Mouse (Mus musculus) CD8-positive naive resting alpha-beta T cell, adult 2 months (primary cell): ENCODE measurements at regions not wholly inside any gene's neighbourhood (a gene's known extent, or its start where the extent isn't known, plus 50 kb on each side); places are given as distances from the start of the nearest gene placed in this dataset.

Experiments used
- DNase-seq, 2 experiments: peaks; one replicate each; pipeline ENCODE4 v3.0.0; 2022; ENCODE audit warnings: low read depth in 2 of 2, low spot score in 2 of 2

DNA sequence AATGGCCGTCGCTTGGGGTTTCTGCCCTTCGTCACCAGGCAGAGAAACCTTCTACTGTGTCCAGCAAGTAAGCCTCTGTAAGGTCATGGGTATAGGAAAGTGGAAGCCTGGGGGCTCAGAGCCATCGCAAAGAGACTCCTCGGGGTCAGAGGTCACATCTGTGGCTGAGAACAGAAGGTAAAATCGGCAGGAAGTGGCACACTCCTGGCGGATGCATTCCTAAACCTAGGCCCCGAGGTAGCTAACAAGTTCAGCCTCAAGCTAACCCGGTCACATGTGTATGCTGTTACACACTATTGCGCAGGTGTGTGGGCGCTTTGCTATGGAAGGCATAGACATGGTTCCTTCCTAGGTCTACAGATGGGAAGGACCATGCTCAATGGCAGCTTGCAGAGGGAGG, 134.0 kb downstream of the Fam43a start:
- no peak for DNase-seq

DNA sequence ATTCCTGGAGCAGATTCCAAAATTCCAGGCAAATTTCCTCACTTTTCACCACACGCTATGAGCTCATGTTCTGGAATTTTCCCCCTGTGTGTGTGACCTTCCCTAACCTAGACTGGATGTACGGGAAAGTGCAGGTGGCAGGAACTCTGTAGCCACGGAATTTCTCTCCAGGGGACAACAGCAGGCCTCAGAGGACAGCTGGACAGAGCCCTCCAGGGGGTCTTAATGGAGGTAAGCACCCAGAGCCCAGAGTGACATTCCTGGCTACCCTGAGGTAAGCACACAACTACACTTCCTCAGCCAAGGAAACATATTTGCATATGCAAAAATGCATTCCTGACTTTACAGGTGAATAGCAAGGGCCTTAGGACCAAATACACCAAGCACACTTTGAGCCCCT, 135.8 kb downstream of the Fam43a start:
- DNase-seq, result no peak

DNA sequence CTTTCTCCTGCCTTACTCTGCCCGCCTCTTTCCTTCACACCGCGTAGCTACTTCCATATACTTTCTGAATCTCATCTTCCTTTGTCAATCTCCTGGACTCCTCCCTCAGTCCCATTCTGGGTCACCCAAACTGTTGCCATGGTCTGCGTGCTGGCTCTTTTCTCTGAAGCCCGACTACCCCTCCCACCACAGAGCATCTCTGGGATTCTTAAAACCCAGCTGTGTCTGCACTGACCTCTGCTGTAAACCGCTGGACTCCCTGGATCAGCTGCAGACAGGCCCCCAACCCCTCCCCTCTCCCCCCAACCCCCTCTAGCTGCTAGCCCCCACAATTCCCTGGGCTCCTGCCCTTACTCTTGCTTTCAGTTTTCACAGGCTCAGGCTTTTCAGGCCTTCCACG, 136.4 kb downstream of the Fam43a start:
- no peak for DNase-seq

DNA sequence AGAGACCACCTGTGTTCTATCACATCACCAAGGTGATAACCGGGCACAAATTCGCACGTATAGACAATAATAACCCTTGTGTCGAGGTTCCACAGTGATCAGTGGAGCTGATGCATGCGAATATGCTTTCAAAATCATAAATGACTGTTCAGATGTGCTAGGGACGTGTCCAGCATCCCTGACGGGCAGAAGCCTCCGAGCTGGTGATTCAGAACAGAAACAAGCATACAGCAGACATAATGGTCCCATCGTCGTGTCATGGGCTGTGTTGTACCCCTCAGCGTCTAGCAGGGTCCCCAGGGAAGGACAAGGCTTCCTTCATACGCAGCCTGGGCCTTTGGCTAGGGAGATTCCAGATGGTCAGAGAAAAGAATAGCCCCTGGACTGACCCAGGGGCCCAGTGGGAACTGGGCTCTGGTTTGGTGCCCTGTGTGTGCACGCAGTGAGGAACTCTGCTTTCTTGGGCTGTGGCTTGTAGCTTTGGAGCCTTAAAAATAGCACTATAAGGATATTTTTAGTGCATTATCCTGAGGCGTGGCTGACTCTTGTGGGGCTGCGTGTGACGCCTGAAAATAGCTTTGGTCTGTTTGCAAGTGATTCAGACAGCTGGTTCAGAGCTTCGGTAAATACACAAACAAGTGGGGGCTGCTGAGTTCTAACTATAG, 137.3 kb downstream of the Fam43a start:
- no peak for DNase-seq

DNA sequence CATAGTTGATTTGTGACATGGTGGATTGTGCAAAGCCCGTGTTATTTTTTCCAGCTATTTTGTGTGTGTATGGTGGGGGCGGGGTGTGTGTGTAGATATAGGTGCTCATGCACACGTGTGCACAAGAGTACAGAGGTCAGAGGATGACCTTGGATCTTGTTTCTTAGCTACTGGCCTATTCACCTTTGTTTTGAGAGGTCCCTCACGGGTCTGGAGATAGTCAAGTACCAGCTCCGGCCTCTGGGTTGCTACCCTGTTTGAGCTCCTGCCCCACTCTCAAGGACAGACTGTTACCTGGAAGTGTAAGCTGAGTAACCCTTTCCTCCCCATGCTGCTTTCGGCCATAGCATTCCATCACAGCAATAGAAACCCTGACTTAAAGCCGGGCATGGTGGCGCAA, 138.0 kb downstream of the Fam43a start:
- no peak for DNase-seq

DNA sequence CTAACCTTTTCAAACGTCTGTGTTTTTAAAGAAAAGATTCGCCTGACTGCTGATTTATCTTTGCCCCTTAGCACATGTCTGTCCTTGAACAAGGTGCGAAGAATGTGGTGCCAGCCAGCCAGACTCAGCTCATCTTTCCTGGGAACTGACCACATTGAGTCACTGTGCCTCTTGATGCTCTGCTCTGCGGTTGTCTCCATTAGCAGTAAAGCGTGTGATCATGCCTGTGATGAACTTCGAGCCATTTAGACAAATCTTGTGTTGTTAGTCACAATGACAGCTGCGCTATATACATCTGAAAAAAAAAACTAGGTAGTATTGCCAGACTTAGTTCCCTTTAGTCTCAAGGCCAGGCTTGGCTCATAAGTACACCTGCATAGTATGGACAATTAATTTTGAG, 140.1 kb downstream of the Fam43a start:
- DNase-seq, result no peak

DNA sequence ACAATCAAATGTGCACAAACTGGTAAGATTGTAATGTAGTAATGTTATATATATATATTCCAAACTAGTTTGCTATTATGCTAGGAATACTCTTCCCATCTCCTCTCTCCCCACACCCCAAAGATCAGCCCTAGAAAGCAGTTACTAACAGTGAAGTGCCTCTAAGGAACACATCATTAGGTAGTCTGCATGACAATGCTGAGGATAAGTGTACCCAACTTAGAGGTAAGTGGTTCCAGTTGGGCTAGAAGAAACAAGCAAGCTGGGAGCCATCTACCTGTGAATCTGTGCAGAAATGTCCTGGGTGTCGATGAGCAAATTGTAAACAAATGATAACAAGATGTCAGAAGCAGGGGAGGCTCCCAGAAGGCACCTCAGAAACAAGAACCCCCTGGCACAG, 141.7 kb downstream of the Fam43a start:
- no peak for DNase-seq

DNA sequence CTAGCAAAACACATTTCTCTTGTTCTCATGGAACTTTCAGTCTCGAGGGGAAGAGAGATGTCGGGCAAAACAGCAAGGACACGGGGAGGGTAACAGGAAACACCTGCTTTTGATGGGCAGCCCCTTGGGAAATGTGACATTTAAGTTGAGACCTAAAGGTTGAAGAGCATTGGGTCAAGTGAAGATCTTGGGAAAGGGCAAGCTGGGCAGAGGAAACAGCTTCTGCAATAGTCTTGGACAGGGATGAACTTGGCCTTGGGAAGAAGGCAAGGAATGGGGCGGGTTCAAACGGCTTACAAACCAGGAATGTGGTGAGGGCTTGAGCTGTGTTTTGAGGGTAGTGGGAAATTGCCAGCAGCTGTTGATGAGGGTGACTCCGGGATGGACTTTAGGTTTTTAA, 143.0 kb downstream of the Fam43a start:
- no peak for DNase-seq

DNA sequence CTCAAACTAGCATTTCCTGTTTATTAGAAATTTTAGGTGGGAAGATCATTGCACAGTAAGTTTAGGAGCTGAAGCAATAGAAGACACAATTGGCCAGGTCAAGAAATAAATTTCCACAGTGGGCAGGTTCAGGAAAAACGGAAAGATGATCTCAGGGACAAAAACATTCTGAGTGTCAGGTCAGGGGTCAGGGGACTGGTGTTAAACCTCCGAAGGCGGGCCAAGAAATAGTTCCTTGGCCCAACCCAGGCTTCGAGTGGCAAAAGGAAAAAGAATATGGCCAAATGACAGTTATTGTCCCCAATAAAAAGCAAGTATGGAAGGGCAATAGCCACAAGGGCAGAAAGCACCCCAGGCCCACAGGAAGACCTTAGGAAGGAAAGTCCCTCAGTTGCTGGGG, 144.0 kb downstream of the Fam43a start:
- DNase-seq, result no peak

DNA sequence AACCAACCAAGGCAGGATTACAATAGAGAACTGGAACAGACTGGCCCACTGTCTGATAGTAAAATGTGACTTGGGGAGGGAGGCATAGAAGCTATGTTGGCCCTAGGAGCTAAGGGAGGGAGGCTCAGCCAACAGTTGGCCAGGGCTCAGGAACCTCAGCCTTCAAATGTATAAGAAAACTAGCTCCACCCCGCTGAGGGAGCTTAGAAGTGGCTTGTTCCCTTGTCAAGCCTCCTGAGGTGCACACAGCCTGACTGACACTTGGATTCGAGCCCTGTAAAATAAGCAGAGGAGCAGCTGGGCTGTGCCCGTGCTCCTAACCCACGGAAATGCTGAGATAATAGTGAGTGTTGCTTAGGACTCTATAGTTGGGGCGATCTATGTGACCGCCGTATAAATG, 144.7 kb downstream of the Fam43a start:
- no peak for DNase-seq

DNA sequence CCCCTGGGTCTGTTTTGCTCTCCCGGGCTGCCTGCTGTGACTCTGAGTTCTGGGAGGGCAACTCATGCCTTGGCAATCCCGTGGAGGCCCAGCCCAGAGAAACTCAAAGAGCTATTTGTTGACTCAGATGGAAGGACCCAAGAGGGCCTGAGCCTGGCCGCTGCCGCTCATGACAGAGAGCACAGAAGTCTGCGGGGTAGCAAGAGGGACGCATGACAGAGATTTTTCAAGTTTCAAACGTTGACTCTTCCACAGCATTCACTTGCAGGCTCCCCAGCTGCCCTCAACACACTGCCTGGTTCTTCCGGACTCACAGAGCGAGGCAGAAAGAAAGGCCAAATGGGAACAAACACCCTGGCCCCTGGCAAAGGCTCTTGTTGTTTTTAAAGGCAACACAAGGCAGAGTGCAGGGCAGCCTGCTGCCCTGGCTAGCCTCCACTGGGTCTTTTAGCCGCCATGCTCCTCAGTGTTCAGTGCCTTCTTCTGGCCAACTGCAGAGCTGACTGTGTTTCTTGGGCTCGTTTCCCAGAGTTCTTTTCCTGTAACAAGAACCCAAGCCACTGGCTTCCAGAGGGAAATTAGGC, 146.2 kb downstream of the Fam43a start:
- no peak for DNase-seq

DNA sequence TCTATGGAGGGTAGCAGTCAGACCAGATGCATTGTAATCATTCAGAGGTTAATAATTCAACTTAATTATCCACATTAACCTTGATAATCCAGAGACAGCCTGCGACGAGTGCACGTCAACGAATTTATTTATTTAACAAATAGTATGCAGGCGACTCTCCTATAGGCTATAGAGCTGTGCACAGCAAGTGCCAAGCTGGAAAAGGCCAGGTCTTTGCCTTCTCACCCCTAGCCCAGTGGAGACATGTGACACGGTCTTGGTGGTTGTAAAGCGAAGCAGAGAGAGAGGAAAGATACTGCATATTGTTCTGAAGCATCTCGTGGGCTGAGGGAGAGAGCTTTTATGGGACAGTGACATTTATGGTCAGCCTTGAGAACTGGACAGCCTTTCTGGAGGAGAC, 146.7 kb downstream of the Fam43a start:
- no peak for DNase-seq

DNA sequence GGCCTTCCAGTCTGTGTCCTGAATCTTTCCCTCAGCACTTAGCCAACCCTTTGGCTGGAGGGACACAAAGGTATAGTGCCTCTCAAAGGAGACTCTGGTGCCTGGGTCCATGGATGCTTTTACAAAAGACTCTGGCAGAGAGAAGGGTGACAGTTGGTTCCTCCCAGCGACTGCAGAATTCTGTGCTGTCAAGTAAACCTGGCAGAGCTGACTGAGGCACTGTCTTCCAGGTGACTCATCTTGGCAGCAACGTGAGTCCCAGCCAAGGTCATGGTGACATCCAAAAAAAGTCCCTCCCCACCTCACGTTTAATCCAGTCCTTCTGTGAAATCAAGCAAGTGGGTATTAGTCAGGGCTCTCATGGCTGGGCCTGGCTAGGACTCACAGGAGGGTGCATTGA, 150.3 kb downstream of the Fam43a start:
- DNase-seq, result no peak

DNA sequence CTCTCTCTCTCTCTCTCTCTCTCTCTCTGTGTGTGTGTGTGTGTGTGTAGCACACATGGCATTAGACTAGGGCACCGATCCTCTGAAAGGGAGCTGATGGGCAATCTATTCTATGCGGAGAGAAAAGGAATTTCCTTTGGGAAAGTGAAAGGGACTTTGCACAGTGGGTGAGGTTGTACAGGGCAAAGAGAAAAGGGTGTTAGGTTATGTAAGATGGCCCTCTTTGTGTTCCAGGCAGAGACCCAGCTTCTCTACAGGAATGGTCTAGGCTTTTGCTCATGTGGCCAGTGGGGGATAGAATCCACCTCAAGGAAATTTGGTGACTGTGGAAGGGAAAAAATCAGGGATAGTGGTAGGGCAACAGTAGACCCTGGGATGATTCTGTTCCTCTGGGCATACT, 156.2 kb downstream of the Fam43a start:
- no peak for DNase-seq

DNA sequence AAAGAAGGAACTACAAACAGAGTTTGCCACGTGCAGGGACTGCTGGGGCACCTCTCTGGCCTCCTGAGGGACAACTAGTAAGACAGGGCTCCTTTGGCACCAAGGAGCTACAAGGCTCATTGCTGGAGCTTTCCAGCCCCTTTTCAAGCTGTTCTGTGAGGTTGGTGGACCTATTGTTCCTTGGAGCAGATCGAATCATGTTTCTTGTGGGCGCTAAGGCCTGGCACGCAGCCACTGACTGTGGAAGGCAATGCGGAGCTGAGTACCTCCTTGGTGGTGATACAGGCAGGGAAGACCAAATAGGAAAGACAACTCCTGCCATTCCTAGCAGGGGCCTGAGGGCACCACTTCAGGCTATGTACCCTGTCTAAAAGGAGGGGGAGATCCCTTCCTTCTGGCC, 157.2 kb downstream of the Fam43a start:
- no peak for DNase-seq

DNA sequence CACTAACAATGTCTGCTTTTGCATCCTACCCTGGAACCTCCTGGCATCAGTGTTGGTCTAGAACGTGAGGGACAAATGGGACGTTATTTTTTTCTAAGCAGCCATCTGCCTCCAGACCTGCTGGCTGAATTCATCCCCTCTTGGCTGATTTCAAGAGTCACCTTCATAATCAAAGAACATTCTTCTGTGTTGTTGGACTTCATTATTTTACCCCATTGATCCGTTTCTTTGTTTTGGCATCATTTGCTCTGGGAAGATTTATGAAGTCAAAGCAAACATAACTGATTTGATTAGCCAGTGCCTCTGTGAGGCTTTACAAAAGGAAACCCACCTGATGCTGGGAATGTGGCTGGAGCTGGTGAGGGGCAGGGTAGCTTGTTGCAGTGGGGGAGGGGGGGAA, 158.0 kb downstream of the Fam43a start:
- no peak for DNase-seq

DNA sequence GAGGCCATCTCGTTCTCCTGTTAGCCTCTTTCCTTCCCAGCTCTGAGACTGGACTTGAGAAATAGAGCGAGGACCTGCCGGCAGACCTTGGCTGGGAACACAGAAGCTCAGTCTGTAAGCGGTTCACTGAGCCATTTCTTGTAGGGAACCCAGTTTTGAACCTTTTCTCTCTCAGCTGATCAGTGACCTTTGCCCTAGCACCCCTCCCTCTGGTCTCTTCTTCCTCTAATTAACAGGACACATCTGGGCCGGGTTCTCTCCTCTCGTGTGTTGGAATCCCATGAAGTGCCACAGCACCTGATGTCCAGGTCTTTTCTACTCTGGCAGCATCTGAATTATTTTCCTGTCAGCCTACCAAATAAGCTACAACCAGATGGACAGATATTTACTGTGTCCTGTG, 158.5 kb downstream of the Fam43a start:
- DNase-seq, result no peak

DNA sequence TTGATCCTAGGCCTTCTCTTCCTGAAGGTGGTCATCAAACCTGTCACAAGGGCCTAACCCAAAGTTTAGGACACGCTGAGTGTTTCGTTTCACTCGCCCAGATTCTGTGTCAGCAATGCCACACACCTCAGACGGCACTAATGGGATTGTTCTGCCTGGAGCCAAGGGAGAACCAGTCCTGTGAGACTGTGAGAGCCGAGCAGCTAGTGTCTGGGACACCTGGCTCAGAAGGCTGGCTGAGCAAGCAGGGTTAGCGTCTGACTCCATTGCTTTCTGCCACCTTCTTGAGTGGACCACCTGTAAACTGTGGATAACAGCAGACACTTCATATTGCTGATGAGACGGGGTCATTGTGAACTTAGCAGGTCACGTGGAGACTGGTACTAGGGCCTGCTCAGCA, 160.0 kb downstream of the Fam43a start:
- DNase-seq, result no peak

DNA sequence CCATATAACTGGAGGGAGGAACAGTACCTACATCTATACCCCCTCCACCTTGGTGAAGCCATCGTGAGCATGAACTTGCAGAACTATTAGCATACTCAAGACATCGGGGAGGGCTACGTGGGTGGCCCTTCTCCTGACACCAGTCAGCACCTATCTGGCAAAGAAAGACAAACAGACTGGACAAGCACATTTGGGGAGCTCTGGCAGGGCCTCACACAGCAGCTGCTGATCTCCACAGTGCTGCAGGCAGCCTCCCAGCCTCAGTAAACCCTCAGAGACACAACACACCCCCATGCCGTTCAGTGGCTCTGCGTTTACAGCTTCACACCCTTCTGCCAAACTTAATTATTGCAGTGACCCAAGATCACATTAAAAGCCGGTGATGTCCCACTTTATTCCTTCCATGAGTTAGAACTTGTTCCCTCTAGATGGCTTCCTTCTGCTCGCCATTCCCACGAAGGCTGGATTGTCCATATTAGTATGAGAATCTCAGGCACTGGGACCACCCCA, 161.7 kb downstream of the Fam43a start:
- no peak for DNase-seq

DNA sequence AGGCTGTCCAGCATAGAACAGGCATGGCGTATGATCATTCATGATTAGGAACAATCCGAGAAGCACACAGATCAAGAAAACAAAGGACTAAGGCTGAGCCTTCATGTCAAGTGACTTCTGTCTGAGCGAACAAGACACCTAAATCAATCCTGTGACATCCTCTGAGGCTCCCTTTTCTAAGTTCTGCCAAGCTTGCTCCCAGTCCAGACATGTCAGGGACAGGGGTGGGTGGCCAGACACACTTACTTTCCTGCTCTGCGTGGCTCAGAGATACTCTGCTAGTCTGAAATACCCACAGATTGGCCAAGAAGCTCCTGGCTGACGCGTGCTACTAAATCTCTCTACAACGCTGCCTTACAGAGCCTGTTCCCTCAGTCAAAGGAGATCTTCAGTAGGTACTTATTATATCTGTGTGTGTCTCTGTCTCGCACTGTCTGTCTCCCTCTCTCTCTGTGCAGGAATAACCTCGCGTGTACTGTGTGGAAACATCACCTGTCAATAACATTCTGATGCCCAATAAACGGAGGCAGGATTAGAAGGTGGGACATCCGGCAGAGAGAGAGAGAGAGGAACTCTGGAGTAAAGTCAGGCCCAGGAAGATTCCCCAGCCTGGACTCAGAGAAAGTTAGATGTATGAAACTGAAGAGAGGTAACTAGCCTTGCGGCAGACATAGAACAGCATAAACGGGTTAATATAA, 163.5 kb downstream of the Fam43a start:
- no peak for DNase-seq

DNA sequence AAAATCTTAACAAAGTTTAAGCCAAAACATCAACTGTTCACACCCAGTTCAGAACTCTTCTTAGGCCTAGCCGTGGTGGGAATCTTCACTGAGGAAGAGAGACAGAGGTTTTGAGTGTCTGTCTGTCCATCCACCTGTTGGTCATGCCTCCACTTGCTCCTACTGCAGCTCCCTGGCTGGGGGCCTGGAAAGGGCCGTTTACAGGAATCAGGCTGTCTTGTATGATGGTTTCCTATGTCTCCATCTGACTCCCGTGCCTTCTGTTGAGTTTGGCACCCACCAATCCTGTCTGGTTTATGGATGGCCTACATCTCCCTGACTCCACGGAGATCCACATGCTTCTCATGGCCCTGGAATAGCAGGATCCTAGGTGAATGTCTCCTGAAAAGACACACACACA, 166.1 kb downstream of the Fam43a start:
- no peak for DNase-seq

DNA sequence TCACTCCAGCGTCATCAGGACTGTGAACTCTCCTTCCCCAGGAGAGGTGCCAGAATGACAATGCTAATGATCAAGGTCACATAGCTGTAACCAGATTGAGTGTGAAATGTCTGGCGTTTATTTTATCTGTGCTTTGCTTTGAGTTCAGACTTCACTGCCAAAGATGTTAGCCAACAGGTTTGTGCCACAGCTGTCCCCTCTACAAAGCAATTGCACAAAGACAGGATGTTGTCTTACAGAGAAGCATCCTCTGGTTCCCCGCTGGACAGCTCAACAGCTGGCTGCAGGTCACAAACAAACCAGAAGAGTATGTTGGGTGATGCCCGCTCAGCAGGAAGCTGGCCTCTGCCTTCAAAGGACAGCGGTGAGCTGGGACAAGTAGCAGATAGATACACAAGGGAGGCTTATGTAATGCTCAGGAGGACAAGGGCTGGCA, 169.5 kb downstream of the Fam43a start:
- no peak for DNase-seq

DNA sequence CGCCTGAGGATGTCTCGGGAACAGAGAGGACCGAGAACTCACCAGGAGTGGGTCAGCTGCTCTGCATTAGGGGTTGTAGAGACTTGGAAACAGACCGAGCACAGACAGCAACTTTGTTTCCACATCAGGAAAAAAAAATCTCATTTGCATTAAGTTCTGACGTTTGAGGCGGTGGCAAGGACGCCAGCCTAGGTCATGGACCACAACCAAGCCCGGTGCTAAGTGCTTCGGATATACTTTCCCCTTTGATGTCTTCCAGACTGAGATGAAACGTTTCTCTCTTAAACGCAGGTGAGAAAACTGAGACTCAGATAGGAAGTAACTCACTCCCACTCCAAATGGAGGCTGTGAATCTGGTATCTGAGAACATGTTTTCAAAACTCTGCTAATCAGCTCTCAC, 169.9 kb downstream of the Fam43a start:
- peak; percentile 26 to 42 for DNase-seq
